Mouse (Mus musculus): ENCODE results near the gene Galnt12.

GRCm38 (mm10) chr4:47136699-47137101, 45.0 kb downstream of the Galnt12 start:
- TF ChIP-seq CTCF (IDR thresholded peaks at IDR 0.05; ENCODE audit: borderline replicate concordance, extremely low read depth, insufficient read depth, insufficient read length) = no peak
- TF ChIP-seq POLR2A (IDR thresholded peaks at IDR 0.05; ENCODE audit: borderline replicate concordance, extremely low read depth, insufficient read depth, insufficient read length, poor library complexity, severe bottlenecking) = no peak
